Mouse (Mus musculus): ENCODE results near the gene Timeless. TPM values are rescaled to one million over a fixed set of nuclear protein-coding genes. Genes with fewer than 3 reads are reported as not detected.
"Not testable (repeated sequence)": the region's sequence is repeated elsewhere in the genome, so short reads cannot be mapped to it uniquely, and the experiment has no call there.

The Timeless gene
- polyA plus RNA-seq, 1 experiment from 2014 or later, result 71.2 TPM

DNA sequence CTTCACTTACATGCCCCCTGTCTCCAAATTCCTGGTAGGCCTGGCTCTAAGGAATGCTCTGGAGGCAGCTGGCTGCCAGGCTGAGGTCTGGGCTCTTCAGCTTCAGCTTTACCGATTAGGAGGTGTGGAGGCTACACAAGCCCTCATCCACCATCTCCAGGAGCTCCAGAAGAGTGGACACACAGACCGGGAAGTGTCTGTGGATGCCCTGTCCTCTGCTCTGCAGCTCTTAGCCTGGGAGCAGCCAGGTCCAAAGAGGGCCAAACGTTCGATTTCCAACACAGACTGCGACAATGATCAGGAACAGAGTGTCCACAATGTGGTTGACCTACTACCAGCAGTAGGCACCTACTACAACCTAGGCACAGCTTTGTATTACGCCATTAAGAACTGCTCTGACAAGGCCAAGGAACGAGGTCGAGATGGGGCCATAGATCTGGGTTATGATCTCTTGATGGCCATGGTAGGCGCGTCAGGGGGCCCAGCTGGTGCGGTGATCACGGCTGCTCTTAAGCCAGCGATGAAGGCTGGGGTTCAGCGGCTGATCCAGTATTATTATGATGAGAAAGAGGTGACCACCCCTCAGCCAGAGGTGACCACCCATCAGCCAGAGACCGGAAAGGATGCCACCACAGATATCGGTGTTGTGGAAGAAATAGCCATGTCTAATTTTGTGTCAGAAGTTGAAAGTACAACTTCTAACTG is 37.5 kb downstream of the Timeless start:
- DNase-seq (ENCODE audit: low spot score) (no peak), ATAC-seq (replicated peaks; ENCODE audit: low FRiP score) (no peak)
- Histone ChIP-seq H3K36me3 (ENCODE audit: control insufficient read depth, insufficient read depth, low read length) (no peaks in the 10 kb centered on the region), H3K4me2 (peak overlapping the region; percentile 82), H3K9me3 (ENCODE audit: control insufficient read depth, low read length) (no peaks in the 10 kb centered on the region), H3K27me3 (replicated peaks; ENCODE audit: control insufficient read depth, insufficient read depth, low read length) (no peaks in the 10 kb centered on the region), H3K4me3 (ENCODE audit: low read depth, low read length) (peak overlapping the region; percentile 77), H3K27ac (ENCODE audit: low read depth, low read length) (no peak overlapping the region), H3K9ac (ENCODE audit: low read depth, low read length) (no peak overlapping the region; the same call in 1 of the 2 replicates), H3K4me1 (replicated peaks; ENCODE audit: control insufficient read depth, insufficient read depth, low read length) (peaks cover 6% of the 10 kb centered on the region)
- WGBS, result 84% methylated on average over 16 of the region's 16 CpGs

DNA sequence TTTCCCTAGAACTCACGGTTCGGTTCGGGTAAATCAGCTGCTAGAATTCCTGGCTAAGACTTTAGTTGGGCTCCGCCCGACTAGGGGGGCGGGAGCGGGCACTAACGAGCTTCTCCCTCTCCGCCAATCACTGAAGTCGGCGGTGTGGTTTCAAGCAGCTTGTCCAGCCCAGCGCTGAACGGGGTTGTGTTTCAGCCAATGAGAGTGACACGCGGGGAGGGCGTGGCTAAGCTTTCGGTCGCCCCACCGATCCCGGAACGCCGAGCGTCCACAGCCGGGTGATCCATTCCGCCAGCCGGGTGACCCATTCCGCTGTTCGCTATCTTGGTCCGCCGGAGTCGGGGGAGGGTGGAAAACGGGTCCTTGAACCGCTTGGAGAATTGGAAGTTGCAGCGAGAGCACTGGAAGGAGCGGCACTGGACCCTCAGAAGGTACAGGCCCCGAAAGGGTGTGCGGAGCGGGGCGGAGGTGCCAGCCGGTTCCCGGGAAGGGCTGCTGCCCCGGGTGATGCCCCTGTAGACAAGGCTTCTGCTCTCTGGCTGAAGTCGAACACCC is 38.5 kb downstream of the Timeless start, which contains the start of gene Stat2:
TSS of gene Stat2 (plus strand) at position 273 of the 555 bp plus-strand sequence.
- WGBS, result under 1% methylated on average over 43 of the region's 43 CpGs
- Histone ChIP-seq H3K9ac (ENCODE audit: low read depth, low read length) (peak within 1 kb of the TSS; percentile 78), H3K27me3 (replicated peaks; ENCODE audit: control insufficient read depth, insufficient read depth, low read length) (no peaks in the 10 kb centered on the region), H3K9me3 (ENCODE audit: control insufficient read depth, low read length) (no peaks in the 10 kb centered on the region), H3K27ac (ENCODE audit: low read depth, low read length) (peak within 1 kb of the TSS; percentile 67; the same call in 1 of the 2 replicates), H3K4me3 (ENCODE audit: low read depth, low read length) (peak within 1 kb of the TSS; percentile 77), H3K36me3 (ENCODE audit: control insufficient read depth, insufficient read depth, low read length) (no peaks in the 10 kb centered on the region), H3K4me1 (replicated peaks; ENCODE audit: control insufficient read depth, insufficient read depth, low read length) (peaks cover 6% of the 10 kb centered on the region), H3K4me2 (peak within 1 kb of the TSS; percentile 82)
- ATAC-seq (replicated peaks; ENCODE audit: low FRiP score) (peak; percentile 99), DNase-seq (ENCODE audit: low spot score) (peak; percentile 94)

DNA sequence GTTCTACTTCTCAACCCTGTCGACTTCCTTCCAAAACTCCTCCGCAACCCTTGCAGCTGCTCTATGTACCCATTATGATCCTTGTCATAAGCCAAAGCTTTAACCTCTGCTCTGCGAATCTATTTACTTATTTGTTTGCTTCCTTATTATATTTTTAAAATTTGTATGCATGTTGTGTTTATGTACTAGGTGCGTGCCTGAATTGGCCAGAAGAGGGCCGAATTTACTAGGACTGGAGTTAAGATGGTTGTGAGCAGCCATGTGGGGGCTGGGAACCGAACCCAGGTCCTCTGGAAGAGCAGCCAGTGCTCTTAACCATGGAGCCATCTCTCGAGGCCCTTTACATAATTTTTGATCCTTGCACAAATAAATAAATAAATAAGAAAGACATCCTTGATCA is 39.0 kb downstream of the Timeless start:
- Histone ChIP-seq H3K4me3 (ENCODE audit: low read depth, low read length) (peak overlapping the region; percentile 77), H3K27me3 (replicated peaks; ENCODE audit: control insufficient read depth, insufficient read depth, low read length) (no peaks in the 10 kb centered on the region), H3K4me2 (peak overlapping the region; percentile 82), H3K9me3 (ENCODE audit: control insufficient read depth, low read length) (no peaks in the 10 kb centered on the region), H3K36me3 (ENCODE audit: control insufficient read depth, insufficient read depth, low read length) (no peaks in the 10 kb centered on the region), H3K9ac (ENCODE audit: low read depth, low read length) (peak overlapping the region; percentile 78), H3K27ac (ENCODE audit: low read depth, low read length) (peak overlapping the region; percentile 67; the same call in 1 of the 2 replicates), H3K4me1 (replicated peaks; ENCODE audit: control insufficient read depth, insufficient read depth, low read length) (peaks cover 6% of the 10 kb centered on the region)
- DNase-seq (ENCODE audit: low spot score), result no peak
- 35% methylated on average over 7 of the region's 7 CpGs for WGBS
- no peak for ATAC-seq (replicated peaks; ENCODE audit: low FRiP score)

DNA sequence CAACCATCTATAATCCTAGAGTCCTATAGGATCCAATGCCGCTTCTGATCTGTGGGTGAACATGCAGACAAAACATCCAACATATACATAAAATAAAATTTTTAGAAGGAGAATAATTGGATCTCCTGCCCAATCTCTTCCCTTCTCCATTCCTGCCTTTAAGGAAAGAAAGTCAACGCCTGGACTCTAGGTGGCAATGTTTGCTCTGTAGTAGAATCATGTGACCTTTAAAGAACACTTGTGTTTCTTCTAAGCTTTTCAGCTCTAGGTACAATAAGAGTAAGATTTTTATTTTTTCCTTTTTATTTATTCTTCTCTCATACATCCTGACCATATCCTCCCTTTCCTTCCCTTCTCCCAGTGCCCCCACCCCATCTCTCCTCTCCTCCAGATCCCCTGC is 40.0 kb downstream of the Timeless start:
- no peak for DNase-seq (ENCODE audit: low spot score)
- WGBS, result 55% methylated on average over 2 of the region's 2 CpGs
- no peak overlapping the region; the same call in 1 of the 2 replicates for H3K4me2 ChIP-seq

DNA sequence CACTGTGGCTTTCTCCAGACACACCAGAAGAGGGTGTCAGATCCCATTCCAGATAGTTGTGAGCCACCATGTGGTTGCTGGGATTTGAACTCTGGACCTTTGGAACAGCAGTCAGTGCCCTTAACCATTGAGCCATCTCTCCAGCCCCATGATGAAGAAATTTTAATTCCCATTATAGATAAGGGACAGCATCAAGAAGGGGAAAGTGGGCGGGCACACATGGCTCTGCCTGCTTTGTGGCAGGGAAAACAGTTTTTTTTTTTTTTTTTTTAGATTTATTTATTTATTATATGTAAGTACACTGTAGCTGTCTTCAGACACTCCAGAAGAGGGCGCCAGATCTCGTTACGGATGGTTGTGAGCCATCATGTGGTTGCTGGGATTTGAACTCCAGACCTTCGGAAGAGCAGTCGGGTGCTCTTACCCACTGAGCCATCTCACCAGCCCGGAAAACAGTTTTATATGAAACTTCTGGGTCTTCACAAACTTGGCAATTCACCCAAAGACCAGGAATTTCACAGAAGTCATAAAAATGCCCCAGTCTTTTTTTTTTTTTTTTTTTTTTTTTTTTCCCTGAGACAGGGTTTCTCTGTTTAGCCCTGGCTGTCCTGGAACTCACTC is 41.1 kb downstream of the Timeless start:
- ATAC-seq (replicated peaks; ENCODE audit: low FRiP score); H3K4me1 ChIP-seq (replicated peaks; ENCODE audit: control insufficient read depth, insufficient read depth, low read length); H3K9ac ChIP-seq (ENCODE audit: low read depth, low read length); DNase-seq (ENCODE audit: low spot score); H3K4me3 ChIP-seq (ENCODE audit: low read depth, low read length); H3K4me2 ChIP-seq; H3K27me3 ChIP-seq (replicated peaks; ENCODE audit: control insufficient read depth, insufficient read depth, low read length); H3K36me3 ChIP-seq (ENCODE audit: control insufficient read depth, insufficient read depth, low read length); H3K9me3 ChIP-seq (ENCODE audit: control insufficient read depth, low read length); H3K27ac ChIP-seq (ENCODE audit: low read depth, low read length): not testable (repeated sequence)
- 81% methylated on average over 4 of the region's 7 CpGs for whole genome bisulfite sequencing

More for the DNA sequence above, 40.0 kb downstream of the Timeless start:
- Histone ChIP-seq H3K4me3 (ENCODE audit: low read depth, low read length) (no peak overlapping the region), H3K9ac (ENCODE audit: low read depth, low read length) (no peak overlapping the region), H3K27ac (ENCODE audit: low read depth, low read length) (no peak overlapping the region), H3K9me3 (ENCODE audit: control insufficient read depth, low read length) (no peaks in the 10 kb centered on the region), H3K36me3 (ENCODE audit: control insufficient read depth, insufficient read depth, low read length) (no peaks in the 10 kb centered on the region), H3K27me3 (replicated peaks; ENCODE audit: control insufficient read depth, insufficient read depth, low read length) (no peaks in the 10 kb centered on the region), H3K4me1 (replicated peaks; ENCODE audit: control insufficient read depth, insufficient read depth, low read length) (peaks cover 6% of the 10 kb centered on the region)
- no peak for ATAC-seq (replicated peaks; ENCODE audit: low FRiP score)

DNA sequence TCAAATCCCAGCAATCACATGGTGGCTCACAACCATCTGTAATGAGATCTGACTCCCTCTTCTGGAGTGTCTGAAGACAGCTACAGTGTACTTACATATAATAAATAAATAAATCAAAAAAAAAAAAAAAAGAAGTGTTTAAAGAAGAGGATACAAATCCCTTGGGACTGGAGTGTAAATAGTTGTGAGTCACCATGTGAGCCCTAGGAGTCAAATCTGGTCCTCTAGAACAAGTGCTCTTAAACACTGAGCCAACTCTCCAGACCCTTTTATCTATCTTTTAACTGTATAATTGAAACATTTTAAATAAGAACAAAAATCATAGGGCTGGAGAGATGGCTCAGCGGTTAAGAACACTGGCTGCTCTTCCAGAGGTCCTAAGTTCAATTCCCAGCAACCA is 43.5 kb downstream of the Timeless start:
- H3K4me1 ChIP-seq (replicated peaks; ENCODE audit: control insufficient read depth, insufficient read depth, low read length); H3K4me3 ChIP-seq (ENCODE audit: low read depth, low read length); H3K4me2 ChIP-seq; H3K27ac ChIP-seq (ENCODE audit: low read depth, low read length); H3K9ac ChIP-seq (ENCODE audit: low read depth, low read length); H3K27me3 ChIP-seq (replicated peaks; ENCODE audit: control insufficient read depth, insufficient read depth, low read length); DNase-seq (ENCODE audit: low spot score); H3K9me3 ChIP-seq (ENCODE audit: control insufficient read depth, low read length); ATAC-seq (replicated peaks; ENCODE audit: low FRiP score): not testable (repeated sequence)
- WGBS, result 92% methylated on average over 1 of the region's 1 CpGs
- peaks cover 11% of the 10 kb centered on the region for H3K36me3 ChIP-seq (ENCODE audit: control insufficient read depth, insufficient read depth, low read length)

DNA sequence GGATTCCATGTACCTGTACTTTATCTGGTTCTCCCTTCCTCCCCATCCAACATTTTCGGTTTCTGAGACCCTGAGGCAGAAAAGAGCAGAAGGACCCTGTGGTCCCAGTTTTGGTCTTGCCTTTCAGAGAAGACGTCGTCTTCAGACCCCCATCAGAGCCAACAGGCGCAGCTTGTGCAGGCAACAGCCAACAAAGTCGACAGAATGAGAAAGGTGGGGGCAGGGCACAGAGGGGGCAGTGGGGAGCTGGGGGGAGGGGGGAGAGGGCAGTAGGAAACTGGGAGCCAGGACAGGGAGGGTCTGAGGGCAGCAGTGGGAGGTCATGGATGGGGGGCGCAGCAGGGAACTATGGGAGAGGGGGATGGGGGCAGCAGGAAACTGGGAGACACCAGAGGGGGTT is 46.3 kb downstream of the Timeless start:
- WGBS, result 66% methylated on average over 6 of the region's 6 CpGs
- Histone ChIP-seq H3K36me3 (ENCODE audit: control insufficient read depth, insufficient read depth, low read length) (peaks cover 19% of the 10 kb centered on the region), H3K9me3 (ENCODE audit: control insufficient read depth, low read length) (no peaks in the 10 kb centered on the region), H3K9ac (ENCODE audit: low read depth, low read length) (no peak overlapping the region), H3K4me2 (no peak overlapping the region), H3K27ac (ENCODE audit: low read depth, low read length) (no peak overlapping the region), H3K4me1 (replicated peaks; ENCODE audit: control insufficient read depth, insufficient read depth, low read length) (no peaks in the 10 kb centered on the region), H3K4me3 (ENCODE audit: low read depth, low read length) (no peak overlapping the region), H3K27me3 (replicated peaks; ENCODE audit: control insufficient read depth, insufficient read depth, low read length) (no peaks in the 10 kb centered on the region)
- DNase-seq (ENCODE audit: low spot score), result no peak
- no peak for ATAC-seq (replicated peaks; ENCODE audit: low FRiP score)

DNA sequence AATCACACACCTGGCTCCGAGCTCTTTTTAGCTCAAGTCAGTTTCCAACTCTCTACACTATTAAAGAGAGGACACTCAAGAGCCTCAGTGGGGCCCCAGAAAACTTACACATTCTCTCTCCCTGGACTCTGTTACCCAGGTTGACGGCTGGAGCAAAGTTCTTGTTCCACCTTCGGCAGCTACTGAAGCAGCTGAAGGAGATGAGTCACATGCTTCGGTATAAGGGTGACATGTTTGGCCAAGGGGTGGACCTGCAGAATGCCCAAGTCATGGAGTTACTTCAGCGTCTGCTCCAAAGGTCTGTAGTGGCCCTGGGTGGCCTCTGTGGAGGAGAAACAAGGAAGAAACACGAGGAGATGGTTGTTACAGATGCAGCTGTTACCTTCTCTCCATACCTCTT is 49.1 kb downstream of the Timeless start:
- H3K36me3 ChIP-seq (ENCODE audit: control insufficient read depth, insufficient read depth, low read length), result peaks cover 28% of the 10 kb centered on the region
- ATAC-seq (replicated peaks; ENCODE audit: low FRiP score) (no peak), DNase-seq (ENCODE audit: low spot score) (no peak)
- no peaks in the 10 kb centered on the region for H3K4me1 ChIP-seq (replicated peaks; ENCODE audit: control insufficient read depth, insufficient read depth, low read length)
- H3K27me3 ChIP-seq (replicated peaks; ENCODE audit: control insufficient read depth, insufficient read depth, low read length), result no peaks in the 10 kb centered on the region
- H3K4me2 ChIP-seq, result no peak overlapping the region
- H3K4me3 ChIP-seq (ENCODE audit: low read depth, low read length), result no peak overlapping the region
- H3K9ac ChIP-seq (ENCODE audit: low read depth, low read length), result no peak overlapping the region
- WGBS, result 83% methylated on average over 6 of the region's 6 CpGs
- H3K9me3 ChIP-seq (ENCODE audit: control insufficient read depth, low read length), result no peaks in the 10 kb centered on the region
- no peak overlapping the region for H3K27ac ChIP-seq (ENCODE audit: low read depth, low read length)

All from liver, embryonic 11.5 days (tissue).